Mouse (Mus musculus) liver, adult 2 months (tissue): ENCODE data around the gene Nfia.

Source experiments
- CTCF ChIP-seq: fragments of 200-500 bp; IDR thresholded peaks from 2 replicates; pipeline ENCODE4 v1.5.1; 2011; ENCODE audit warnings: low read depth, low read length, control low read depth
- POLR2A ChIP-seq: fragments of 200-500 bp; IDR thresholded peaks from 2 replicates; pipeline ENCODE4 v1.6.1; 2011; ENCODE audit warnings: low read length, control low read depth; ENCODE audit not compliant: insufficient read depth; ENCODE audit errors: extremely low read depth

DNA sequence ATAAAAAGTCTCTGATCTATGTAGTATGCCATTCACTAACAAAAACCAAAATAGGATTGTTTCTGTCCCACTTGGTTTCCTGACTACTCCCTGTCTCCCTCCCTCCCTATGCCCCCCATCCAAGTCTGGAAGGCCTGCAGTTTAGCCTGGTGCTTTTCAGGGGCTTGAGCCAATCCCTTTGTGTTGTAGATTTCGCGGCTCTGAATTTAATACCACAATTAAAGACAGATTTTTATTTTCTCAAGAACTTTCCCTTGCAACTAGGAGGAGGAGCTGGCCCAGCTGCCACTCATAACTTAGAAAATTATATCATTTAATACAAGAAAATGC is 330.8 kb downstream of the Nfia start:
- TF ChIP-seq CTCF (no peak), POLR2A (no peak)
